Mouse (Mus musculus): ENCODE measurements around the gene Bcar1.
A peak's percentile ranks its signal among the peaks of the same experiment; 100 is the strongest.

Gene Bcar1

DNA sequence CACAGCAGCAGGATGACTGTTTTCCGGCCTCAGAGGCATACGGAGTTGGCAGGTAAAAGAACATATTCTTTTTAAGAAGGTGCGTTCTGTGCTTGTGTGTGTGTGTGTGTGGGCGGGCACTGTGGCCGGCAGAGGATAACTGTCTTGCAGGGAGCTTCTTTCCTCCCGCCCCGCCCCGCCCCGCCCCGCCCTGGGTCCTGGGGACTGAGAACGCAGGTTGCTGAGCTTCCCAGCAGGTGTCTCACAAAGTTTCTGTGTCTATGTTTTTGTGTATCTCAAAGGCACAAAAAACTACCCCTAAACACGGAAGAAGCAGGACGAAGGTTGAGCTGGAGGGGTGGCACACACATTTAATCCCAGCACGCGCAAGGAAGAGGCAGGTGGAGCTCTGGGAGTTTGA is 25.7 kb upstream of the Bcar1 start:
- no peak for DNase-seq (ENCODE audit: low spot score)

GRCm38 (mm10) chr8:111768651-111769050 is 25.0 kb upstream of the Bcar1 start:
- DNase-seq (ENCODE audit: low spot score): no peak

DNA sequence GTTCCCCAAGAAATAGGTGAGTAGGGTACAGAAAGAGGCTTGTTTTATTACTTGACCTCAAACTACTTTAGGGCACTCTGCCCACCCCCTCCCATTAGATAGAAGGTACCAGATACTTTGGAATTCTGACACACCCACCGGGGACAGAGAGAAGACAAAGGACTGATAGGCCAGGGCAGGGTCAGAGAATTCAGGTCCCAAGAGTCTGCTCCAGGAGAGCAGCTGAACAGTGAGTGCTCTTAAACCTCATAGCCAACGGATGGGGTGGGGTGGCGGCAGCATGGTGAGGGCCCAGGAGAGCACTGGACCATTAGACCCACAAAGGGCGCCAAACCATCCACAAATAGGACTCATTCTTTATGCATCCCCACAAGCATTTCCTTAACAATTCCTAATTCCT is 22.0 kb upstream of the Bcar1 start:
- DNase-seq (ENCODE audit: low spot score): no peak

GRCm38 (mm10) chr8:111765096-111765495 is 21.5 kb upstream of the Bcar1 start:
- no peak for DNase-seq (ENCODE audit: low spot score)

DNA sequence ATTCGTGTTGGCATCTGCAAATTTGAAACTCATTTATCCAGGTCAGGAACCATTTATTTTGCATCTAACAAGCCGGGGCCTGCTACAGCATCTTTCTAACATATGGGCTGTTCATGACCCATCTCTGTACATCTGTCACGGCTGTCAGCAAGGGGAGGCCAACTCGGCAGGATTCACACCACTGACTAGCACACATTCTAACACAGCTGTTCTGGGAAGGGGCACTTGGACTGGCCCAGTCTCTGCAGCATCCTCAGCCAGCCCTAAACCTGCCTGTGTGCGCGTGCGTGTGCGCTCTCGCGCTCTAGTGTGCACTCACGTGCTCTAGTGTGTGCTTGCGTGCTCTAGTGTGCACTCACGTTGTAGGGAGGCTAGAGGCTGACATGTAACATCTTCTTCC is 17.1 kb upstream of the Bcar1 start:
- DNase-seq (ENCODE audit: low spot score): no peak

GRCm38 (mm10) chr8:111758817-111759216 is 15.2 kb upstream of the Bcar1 start:
- DNase-seq (ENCODE audit: low spot score): no peak

DNA sequence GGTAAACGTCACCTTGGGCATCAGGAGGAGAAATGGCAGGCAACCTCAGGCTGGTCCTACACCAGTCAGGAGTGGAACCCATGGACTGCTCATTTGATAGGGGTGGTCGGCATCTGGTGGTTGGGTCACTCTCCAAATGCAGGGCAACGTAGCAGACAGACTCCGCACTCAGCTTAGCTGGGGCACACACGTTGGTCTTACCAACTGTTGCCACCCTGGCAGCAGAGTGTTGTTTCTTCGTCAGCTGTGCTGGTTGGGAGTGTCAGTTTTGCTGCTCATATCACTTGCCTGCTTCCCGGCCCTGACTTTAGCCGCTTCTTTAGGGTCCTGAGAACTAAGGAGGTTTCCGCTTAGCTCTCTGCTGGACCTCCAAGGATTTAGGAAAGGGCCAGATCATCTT is 14.0 kb upstream of the Bcar1 start:
- no peak for DNase-seq (ENCODE audit: low spot score)

DNA sequence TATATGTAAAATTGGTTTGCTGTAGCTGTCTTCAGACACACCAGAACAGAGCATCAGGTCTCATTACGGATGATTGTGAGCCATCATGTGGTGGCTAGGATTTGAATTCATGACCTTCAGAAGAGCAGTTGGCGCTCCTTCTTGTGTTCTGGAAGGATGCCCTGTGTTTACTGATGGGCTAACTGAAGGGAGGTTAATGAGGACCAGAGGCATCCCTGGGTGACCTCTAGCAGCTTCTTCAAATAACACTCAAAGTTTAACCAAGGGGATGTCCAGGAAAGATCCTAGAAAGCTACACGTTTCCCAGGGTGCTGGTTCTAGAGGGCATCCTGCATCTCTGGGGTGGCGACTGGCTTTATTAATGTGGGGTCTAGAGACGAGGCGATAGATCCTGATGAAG is 11.1 kb upstream of the Bcar1 start:
- DNase-seq (ENCODE audit: low spot score): no peak

GRCm38 (mm10) chr8:111754088-111754487 is 10.5 kb upstream of the Bcar1 start:
- no peak for DNase-seq (ENCODE audit: low spot score)

DNA sequence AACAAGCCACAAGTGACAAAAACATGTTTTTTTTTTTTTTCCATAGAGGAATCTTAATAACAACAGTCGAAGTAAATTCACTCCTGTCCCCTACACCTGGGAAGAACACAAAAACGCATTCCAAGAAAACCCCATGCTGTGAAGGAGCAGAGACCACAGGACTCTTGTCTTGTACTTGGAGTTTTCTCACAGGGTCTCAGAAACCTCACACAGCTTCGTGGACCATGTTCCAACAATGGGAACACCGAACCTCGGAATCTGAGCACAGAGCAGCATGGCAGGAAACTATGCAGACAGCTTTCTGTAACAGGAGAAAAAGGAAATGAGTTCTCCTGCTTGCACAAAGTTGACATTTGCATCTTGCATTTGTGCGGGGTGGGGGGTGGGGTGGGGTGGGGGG is 5.2 kb upstream of the Bcar1 start:
- no peak for DNase-seq (ENCODE audit: low spot score)

DNA sequence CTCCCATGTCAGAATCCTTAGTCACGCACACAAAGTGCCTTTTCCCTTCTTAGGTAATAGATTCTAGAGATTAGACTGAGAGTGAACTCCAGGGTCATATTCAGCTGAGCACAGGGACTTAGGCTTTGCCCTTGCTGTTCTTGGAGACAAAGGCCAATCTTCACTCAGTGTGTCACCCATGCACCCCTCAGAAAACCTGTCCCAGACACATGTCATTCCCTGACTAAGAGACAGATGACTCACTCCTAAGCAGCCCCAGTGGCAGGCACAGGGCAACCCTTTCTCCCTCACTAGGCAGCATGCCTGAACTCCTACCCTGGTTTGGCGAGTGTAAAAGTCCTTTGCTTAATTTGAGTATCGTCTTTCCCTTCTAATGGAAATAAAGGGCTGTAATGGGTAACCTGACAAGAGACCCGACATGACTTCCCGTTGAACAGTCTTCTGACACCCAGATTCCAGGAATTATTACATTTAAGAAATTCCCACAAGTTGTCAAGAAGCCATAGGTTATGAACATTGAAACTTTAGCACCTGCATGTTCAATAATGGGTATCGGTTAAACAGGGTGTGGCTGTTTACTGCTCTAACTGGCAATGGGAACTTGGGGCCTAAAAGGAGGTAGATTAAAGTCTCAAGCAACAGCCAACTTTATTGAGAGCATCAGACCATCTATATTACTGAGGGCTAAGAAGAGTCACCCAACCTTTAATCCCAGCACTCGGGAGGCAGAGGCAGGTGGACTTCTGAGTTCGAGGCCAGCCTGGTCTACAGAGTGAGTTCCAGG is 4.4 kb upstream of the Bcar1 start:
- DNase-seq (ENCODE audit: low spot score): no peak

GRCm38 (mm10) chr8:111746582-111747465 is 3.2 kb upstream of the Bcar1 start:
- no peak for DNase-seq (ENCODE audit: low spot score)

DNA sequence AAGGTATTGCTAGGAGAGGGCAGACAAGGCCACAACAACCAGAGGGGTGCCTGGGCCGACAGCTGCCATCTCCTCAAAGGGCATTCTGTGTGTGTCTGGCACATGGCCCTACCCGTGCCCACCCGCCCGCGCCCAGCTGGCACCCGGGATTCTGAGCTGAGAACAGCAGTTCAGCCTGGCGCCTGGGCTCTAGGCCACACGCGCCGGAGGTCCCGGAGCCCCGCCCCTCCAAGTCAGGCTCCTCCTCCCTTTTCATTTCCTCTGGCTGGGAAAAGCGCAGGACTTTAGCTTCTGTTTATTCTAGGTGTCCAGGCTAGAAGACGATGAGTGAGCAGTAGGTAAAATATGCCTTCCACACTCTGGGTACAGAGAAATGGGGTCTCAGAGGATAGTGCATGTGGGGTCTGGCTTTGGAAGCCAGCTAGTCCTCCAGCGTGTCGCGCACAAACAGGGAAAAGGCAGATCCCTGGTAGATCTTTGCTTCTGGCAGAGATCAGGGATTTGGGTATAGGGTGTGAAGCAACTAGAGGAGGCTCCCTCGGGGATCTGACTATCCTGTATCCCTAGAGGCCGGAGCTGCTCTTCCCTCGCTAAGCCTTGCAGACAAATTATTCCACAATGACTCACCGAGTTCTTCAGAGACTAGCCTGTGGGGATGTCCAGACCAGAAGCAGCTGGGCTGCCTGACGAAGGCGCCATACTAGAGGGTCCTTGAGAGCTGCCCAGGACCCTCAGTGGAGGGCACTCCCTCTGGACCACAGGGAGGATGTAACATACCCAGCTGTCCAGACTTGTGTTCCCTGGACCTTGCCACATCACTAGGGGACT is 2.2 kb upstream of the Bcar1 start:
- peak; percentile 67 for DNase-seq (ENCODE audit: low spot score)

DNA sequence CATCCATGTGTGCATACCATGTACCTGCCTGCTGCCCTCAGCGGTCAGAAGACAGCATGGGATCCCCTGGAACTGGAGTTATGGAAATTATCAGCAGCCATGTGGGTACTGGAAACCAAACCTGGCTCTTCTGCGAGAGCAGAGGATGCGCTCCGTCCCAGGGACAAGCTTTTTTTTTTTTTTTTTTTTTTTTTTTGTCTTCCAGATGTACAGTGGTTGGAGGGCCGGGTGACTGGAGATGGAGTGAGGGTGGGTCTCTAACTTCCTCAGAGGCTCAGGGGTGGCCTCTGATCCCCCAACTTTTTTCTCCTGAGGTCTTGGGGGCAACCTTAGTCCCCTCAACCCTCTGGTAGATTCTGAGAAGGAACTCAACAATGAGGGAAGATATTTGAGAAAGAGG is 1.5 kb upstream of the Bcar1 start:
- DNase-seq (ENCODE audit: low spot score): no peak

- DNase-seq (ENCODE audit: low spot score): no peak
Measured at GRCm38 (mm10) chr8:111743101-111743791, 363 bp downstream of the Bcar1 start.

DNA sequence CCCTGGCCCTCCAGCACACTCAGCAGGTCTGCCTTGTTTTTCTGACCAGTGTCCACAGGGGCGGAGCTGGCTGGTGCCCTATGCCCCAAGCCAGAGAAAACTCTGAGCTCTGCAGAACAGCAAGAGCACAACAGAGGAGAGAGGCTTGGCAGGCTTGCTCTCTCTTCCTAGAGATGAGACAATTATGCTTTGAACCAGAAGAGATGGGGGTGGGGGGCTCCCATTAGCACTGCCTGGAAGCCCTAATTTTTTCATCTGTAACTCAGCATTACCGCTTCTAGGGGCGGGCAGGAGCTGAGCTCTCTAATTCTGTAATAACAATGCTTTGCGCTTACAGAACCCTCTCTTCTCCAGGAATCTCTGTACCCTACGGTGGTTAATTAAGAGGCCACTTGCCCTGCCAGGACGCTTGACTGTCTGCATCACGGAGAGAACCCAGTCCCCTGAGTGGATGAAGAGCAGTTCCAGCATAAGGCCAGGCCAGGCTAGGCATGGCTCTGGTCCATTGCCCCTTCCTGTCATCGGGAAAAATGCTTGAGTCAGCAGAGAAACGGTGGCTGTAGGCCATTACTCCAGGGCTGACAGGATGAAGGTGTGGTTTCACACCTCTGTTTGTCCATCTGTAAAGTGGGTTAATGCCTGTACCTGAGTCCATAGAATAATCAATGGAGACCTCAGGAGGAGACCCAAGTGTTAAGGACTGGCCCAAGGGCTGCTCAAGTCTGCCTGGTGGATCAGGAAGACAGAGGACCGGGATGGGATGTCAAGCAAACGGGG is 1.2 kb downstream of the Bcar1 start:
- DNase-seq (ENCODE audit: low spot score): no peak

- no peak for DNase-seq (ENCODE audit: low spot score)
Measured at GRCm38 (mm10) chr8:111741556-111741955, 2.1 kb downstream of the Bcar1 start.

- DNase-seq (ENCODE audit: low spot score): no peak
Measured at GRCm38 (mm10) chr8:111740994-111741393, 2.6 kb downstream of the Bcar1 start.

- no peak for DNase-seq (ENCODE audit: low spot score)
Measured at GRCm38 (mm10) chr8:111740301-111740711, 3.3 kb downstream of the Bcar1 start.

DNA sequence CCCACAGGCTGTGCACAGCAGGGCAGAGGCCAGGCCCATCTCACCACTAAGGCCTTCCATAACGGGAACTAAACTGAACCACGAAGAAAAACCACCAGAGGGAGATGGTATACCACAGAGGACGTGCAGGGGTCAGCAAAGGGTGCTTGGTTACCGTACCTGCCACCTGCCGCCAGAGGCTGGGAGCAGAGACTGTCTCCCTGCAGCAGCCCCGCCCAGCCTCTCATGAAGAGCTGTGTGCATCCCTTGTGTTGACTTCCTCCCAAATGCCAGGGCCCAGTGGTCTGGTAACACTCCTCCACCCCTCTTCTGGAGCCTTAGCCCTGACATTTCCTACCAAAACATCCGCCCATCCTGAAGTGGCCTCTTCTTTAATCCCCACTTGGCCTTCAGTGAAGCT is 4.0 kb downstream of the Bcar1 start:
- DNase-seq (ENCODE audit: low spot score): no peak

DNA sequence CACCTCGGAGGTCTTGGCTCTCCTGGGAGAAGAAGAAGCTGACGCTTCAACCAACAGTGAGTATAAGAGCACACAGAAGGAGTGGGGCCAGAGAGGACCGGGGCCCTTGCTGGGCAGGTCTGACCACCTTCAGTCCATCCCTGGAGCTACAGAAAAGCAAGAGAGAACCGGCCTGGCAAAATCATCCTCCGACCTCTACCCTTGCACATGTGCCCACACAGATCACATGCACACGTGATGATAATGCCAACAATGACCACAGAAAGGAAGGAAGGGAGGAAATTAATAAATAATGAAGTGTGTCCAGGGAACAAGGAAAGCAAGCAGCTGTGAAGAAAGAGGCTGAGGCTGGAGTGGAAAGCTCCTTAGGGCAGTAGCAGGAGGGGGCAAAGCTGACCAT is 4.7 kb downstream of the Bcar1 start:
- no peak for DNase-seq (ENCODE audit: low spot score)

All from urinary bladder, postnatal 25 days (tissue).